Mouse (Mus musculus): ENCODE data around the gene Cox6a2. TPM values are rescaled to one million over a fixed set of nuclear protein-coding genes. Genes with fewer than 3 reads are reported as not detected.

Cox6a2 gene
- polyA plus RNA-seq, 1 experiment from 2014 or later = 0.24 TPM

- H3K9ac ChIP-seq (ENCODE audit: low read length) = no peak overlapping the region
- peaks cover 6% of the 10 kb centered on the region; the same call in 1 of the 2 replicates for H3K4me1 ChIP-seq (replicated peaks; ENCODE audit: control insufficient read depth, insufficient read depth)
- H3K9me3 ChIP-seq (ENCODE audit: control insufficient read depth, low read length) = no peaks in the 10 kb centered on the region
- ATAC-seq (ENCODE audit: low FRiP score, low TSS enrichment) = no peak
- no peak overlapping the region for H3K27ac ChIP-seq (replicated peaks)
- TF ChIP-seq CTCF (IDR thresholded peaks at IDR 0.05; ENCODE audit: low read depth) = no peak
- no peak for TF ChIP-seq EP300 (optimal IDR thresholded peaks at IDR 0.05)
- no peaks in the 10 kb centered on the region for H3K27me3 ChIP-seq (ENCODE audit: control insufficient read depth, insufficient read depth, low read length)
- WGBS = 70% methylated on average over 10 of the region's 10 CpGs
- no peak overlapping the region for H3K4me3 ChIP-seq (ENCODE audit: low read depth, low read length)
- DNase-seq (ENCODE audit: low spot score) = no peak
- H3K4me2 ChIP-seq (replicated peaks; ENCODE audit: low read depth) = no peak overlapping the region
- peaks cover 33% of the 10 kb centered on the region for H3K36me3 ChIP-seq (ENCODE audit: control insufficient read depth, insufficient read depth, low read length)
These were observed 37.7 kb upstream of the Cox6a2 start for GRCm38 (mm10) chr7:128243921-128244320.

DNA sequence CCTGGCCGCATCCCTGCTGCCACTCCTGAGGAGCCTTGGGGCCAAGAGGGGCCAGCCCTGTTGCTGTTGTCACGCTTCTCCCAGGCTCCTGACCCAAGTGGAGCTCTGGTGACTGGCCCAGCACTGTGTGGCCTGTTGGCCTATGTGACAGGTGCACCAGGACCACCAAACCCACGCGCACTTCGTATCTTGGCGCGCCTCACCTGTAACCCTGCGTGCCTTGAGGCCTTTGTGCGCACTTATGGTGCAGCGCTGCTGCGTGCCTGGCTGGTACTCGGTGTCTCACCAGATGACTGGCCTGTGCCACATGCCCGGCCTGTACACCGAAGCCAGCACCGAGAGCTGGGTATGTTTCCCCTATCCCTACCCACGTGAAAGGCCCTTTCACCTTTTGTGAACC is 36.1 kb upstream of the Cox6a2 start:
- Histone ChIP-seq H3K27ac (replicated peaks) (no peak overlapping the region), H3K9me3 (ENCODE audit: control insufficient read depth, low read length) (no peaks in the 10 kb centered on the region), H3K9ac (ENCODE audit: low read length) (no peak overlapping the region), H3K36me3 (ENCODE audit: control insufficient read depth, insufficient read depth, low read length) (peaks cover 33% of the 10 kb centered on the region), H3K4me2 (replicated peaks; ENCODE audit: low read depth) (no peak overlapping the region), H3K4me1 (replicated peaks; ENCODE audit: control insufficient read depth, insufficient read depth) (peaks cover 6% of the 10 kb centered on the region; the same call in 1 of the 2 replicates), H3K27me3 (ENCODE audit: control insufficient read depth, insufficient read depth, low read length) (no peaks in the 10 kb centered on the region), H3K4me3 (ENCODE audit: low read depth, low read length) (no peak overlapping the region)
- ATAC-seq (ENCODE audit: low FRiP score, low TSS enrichment) (no peak), DNase-seq (ENCODE audit: low spot score) (no peak)
- 95% methylated on average over 16 of the region's 16 CpGs for WGBS
- no peak for TF ChIP-seq CTCF (IDR thresholded peaks at IDR 0.05; ENCODE audit: low read depth)

DNA sequence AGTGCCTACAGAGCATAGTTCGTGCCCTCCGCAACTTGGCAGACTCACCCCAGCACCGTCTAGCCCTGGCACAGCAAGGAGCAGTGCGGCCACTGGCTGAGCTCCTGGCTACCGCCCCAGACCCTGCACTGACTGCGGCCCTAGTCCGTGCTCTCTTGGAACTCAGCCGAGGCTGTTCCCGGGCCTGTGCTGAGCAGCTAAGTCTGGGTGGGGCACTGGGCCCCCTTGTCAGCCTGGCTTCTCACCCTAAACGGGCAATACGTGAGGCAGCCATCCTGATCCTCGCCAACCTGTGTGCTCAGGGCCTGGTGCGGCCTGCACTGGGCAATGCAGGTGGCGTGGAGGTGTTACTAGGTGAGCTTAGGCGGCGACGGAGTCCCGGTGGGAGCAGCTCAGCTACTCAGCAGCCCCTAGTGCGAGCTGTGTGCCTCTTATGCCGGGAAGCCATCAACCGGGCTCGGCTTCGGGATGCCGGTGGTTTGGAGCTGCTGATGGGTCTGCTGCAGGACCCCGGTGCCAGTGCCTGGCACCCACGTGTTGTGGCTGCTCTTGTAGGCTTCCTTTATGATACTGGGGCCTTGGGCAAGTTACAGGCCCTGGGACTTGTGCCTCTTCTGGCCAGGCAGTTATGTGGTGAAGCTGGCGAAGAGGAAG is 34.1 kb upstream of the Cox6a2 start:
- WGBS = 92% methylated on average over 27 of the region's 27 CpGs
- Histone ChIP-seq H3K27ac (replicated peaks) (no peak overlapping the region), H3K4me1 (replicated peaks; ENCODE audit: control insufficient read depth, insufficient read depth) (no peaks in the 10 kb centered on the region; the same call in 1 of the 2 replicates), H3K4me3 (ENCODE audit: low read depth, low read length) (no peak overlapping the region), H3K9ac (ENCODE audit: low read length) (peak overlapping the region; percentile 27; the same call in 1 of the 2 replicates), H3K36me3 (ENCODE audit: control insufficient read depth, insufficient read depth, low read length) (peaks cover 35% of the 10 kb centered on the region), H3K4me2 (replicated peaks; ENCODE audit: low read depth) (no peak overlapping the region), H3K27me3 (ENCODE audit: control insufficient read depth, insufficient read depth, low read length) (no peaks in the 10 kb centered on the region), H3K9me3 (ENCODE audit: control insufficient read depth, low read length) (no peaks in the 10 kb centered on the region)
- ATAC-seq (ENCODE audit: low FRiP score, low TSS enrichment) (no peak), DNase-seq (ENCODE audit: low spot score) (no peak)
- TF ChIP-seq CTCF (IDR thresholded peaks at IDR 0.05; ENCODE audit: low read depth) = no peak
- TF ChIP-seq EP300 (optimal IDR thresholded peaks at IDR 0.05) = no peak

DNA sequence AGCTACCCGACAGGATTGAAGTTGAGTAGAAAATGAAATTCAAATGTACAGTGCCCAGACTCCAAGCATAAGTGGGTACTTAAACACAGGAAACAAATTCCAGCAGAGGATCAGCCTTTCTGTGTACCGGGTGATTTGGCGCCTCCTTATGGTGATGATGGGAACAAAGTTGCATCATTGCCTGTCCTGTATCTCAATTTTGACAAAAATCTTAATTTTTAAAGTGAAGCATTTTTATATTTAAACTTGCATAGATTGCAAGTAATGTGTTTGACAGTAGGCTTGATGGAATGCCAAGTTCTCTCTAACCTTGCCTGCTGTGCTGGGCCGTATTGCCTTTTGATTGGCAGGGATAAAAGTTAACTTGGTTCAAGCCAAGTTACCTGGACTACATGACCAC is 32.8 kb upstream of the Cox6a2 start:
- Histone ChIP-seq H3K4me3 (ENCODE audit: low read depth, low read length) (peak overlapping the region; percentile 71), H3K27ac (replicated peaks) (peak overlapping the region; percentile 88), H3K9me3 (ENCODE audit: control insufficient read depth, low read length) (no peaks in the 10 kb centered on the region), H3K36me3 (ENCODE audit: control insufficient read depth, insufficient read depth, low read length) (peaks cover 26% of the 10 kb centered on the region), H3K4me2 (replicated peaks; ENCODE audit: low read depth) (peak overlapping the region; percentile 58), H3K4me1 (replicated peaks; ENCODE audit: control insufficient read depth, insufficient read depth) (no peaks in the 10 kb centered on the region; the same call in 1 of the 2 replicates), H3K9ac (ENCODE audit: low read length) (no peak overlapping the region), H3K27me3 (ENCODE audit: control insufficient read depth, insufficient read depth, low read length) (no peaks in the 10 kb centered on the region)
- ATAC-seq (ENCODE audit: low FRiP score, low TSS enrichment) (no peak), DNase-seq (ENCODE audit: low spot score) (peak; percentile 31)
- no peak for TF ChIP-seq EP300 (optimal IDR thresholded peaks at IDR 0.05)
- TF ChIP-seq CTCF (IDR thresholded peaks at IDR 0.05; ENCODE audit: low read depth) = peak; percentile 74
- 20% methylated on average over 4 of the region's 4 CpGs for WGBS

GRCm38 (mm10) chr7:128237927-128238778 is 32.0 kb upstream of the Cox6a2 start, which contains the start of gene 9130023H24Rik:
Gene 9130023H24Rik (minus strand): TSS chr7:128238031.
- Histone ChIP-seq H3K4me1 (replicated peaks; ENCODE audit: control insufficient read depth, insufficient read depth) (no peaks in the 10 kb centered on the region; the same call in 1 of the 2 replicates), H3K9me3 (ENCODE audit: control insufficient read depth, low read length) (no peaks in the 10 kb centered on the region), H3K4me3 (ENCODE audit: low read depth, low read length) (peak within 1 kb of the TSS; percentile 71), H3K36me3 (ENCODE audit: control insufficient read depth, insufficient read depth, low read length) (peaks cover 25% of the 10 kb centered on the region), H3K27me3 (ENCODE audit: control insufficient read depth, insufficient read depth, low read length) (no peaks in the 10 kb centered on the region), H3K4me2 (replicated peaks; ENCODE audit: low read depth) (peak within 1 kb of the TSS; percentile 81), H3K27ac (replicated peaks) (peak within 1 kb of the TSS; percentile 98), H3K9ac (ENCODE audit: low read length) (peak within 1 kb of the TSS; percentile 89)
- DNase-seq (ENCODE audit: low spot score) (peak; percentile 100), ATAC-seq (ENCODE audit: low FRiP score, low TSS enrichment) (peak; percentile 89)
- under 1% methylated on average over 71 of the region's 72 CpGs for WGBS
- no peak for TF ChIP-seq EP300 (optimal IDR thresholded peaks at IDR 0.05)
- TF ChIP-seq CTCF (IDR thresholded peaks at IDR 0.05; ENCODE audit: low read depth) = peak; percentile 60

Measured in stomach, postnatal 0 days (tissue).